Mouse (Mus musculus): ENCODE measurements around the gene Erich3. TPM values are rescaled to one million over a fixed set of nuclear protein-coding genes. Genes with fewer than 3 reads are reported as not detected.

Erich3 gene
- polyA plus RNA-seq, 1 experiment, result 0.02 TPM

- no peak overlapping the region for H3K4me3 ChIP-seq (ENCODE audit: extremely low read depth, insufficient read depth, insufficient read length)
- no peak for DNase-seq (ENCODE audit: low read depth in 1 of 2, low spot score in 2 of 2)
- no peak overlapping the region for H3K27ac ChIP-seq (ENCODE audit: insufficient read depth, low read length)
- no peaks in the 10 kb centered on the region for H3K4me1 ChIP-seq (ENCODE audit: control insufficient read depth, insufficient read depth, insufficient read length)
- WGBS, result 72% methylated on average over 6 of the region's 6 CpGs
- no peaks in the 10 kb centered on the region for H3K36me3 ChIP-seq (ENCODE audit: control insufficient read depth, insufficient read depth, low read length)
- H3K27me3 ChIP-seq (ENCODE audit: control insufficient read depth, insufficient read depth, low read length), result no peaks in the 10 kb centered on the region
- TF ChIP-seq CTCF (IDR thresholded peaks at IDR 0.05; ENCODE audit: extremely low read depth, insufficient read depth, insufficient read length, insufficient replicate concordance), result no peak
- no peak for TF ChIP-seq POLR2A (IDR thresholded peaks at IDR 0.05; ENCODE audit: low read depth, low read length)
Measured at GRCm38 (mm10) chr3:154654284-154654683, 9.4 kb upstream of the Erich3 start.

- no peak for DNase-seq (ENCODE audit: low read depth in 1 of 2, low spot score in 2 of 2)
- H3K4me3 ChIP-seq (ENCODE audit: extremely low read depth, insufficient read depth, insufficient read length), result no peak overlapping the region
- no peak overlapping the region for H3K27ac ChIP-seq (ENCODE audit: insufficient read depth, low read length)
- no peaks in the 10 kb centered on the region for H3K27me3 ChIP-seq (ENCODE audit: control insufficient read depth, insufficient read depth, low read length)
- WGBS, result 75% methylated on average over 12 of the region's 12 CpGs
- H3K4me1 ChIP-seq (ENCODE audit: control insufficient read depth, insufficient read depth, insufficient read length), result no peaks in the 10 kb centered on the region
- no peak for TF ChIP-seq CTCF (IDR thresholded peaks at IDR 0.05; ENCODE audit: extremely low read depth, insufficient read depth, insufficient read length, insufficient replicate concordance)
- TF ChIP-seq POLR2A (IDR thresholded peaks at IDR 0.05; ENCODE audit: low read depth, low read length), result no peak
- no peaks in the 10 kb centered on the region for H3K36me3 ChIP-seq (ENCODE audit: control insufficient read depth, insufficient read depth, low read length)
Measured at GRCm38 (mm10) chr3:154654901-154655300, 8.8 kb upstream of the Erich3 start.

- no peak overlapping the region for H3K27ac ChIP-seq (ENCODE audit: insufficient read depth, low read length)
- no peaks in the 10 kb centered on the region for H3K36me3 ChIP-seq (ENCODE audit: control insufficient read depth, insufficient read depth, low read length)
- no peak for TF ChIP-seq POLR2A (IDR thresholded peaks at IDR 0.05; ENCODE audit: low read depth, low read length)
- H3K4me3 ChIP-seq (ENCODE audit: extremely low read depth, insufficient read depth, insufficient read length), result no peak overlapping the region
- 87% methylated on average over 5 of the region's 5 CpGs for whole genome bisulfite sequencing
- H3K4me1 ChIP-seq (ENCODE audit: control insufficient read depth, insufficient read depth, insufficient read length), result no peaks in the 10 kb centered on the region
- no peaks in the 10 kb centered on the region for H3K27me3 ChIP-seq (ENCODE audit: control insufficient read depth, insufficient read depth, low read length)
- DNase-seq (ENCODE audit: low read depth in 1 of 2, low spot score in 2 of 2), result no peak
Measured at GRCm38 (mm10) chr3:154655711-154656110, 7.9 kb upstream of the Erich3 start.

GRCm38 (mm10) chr3:154663976-154664581 lies 420 bp downstream of the Erich3 start:
- DNase-seq (ENCODE audit: low read depth in 1 of 2, low spot score in 2 of 2), result no peak
- H3K4me1 ChIP-seq (ENCODE audit: control insufficient read depth, insufficient read depth, insufficient read length), result no peaks in the 10 kb centered on the region
- no peaks in the 10 kb centered on the region for H3K36me3 ChIP-seq (ENCODE audit: control insufficient read depth, insufficient read depth, low read length)
- H3K4me3 ChIP-seq (ENCODE audit: extremely low read depth, insufficient read depth, insufficient read length), result no peak overlapping the region
- no peak overlapping the region for H3K27ac ChIP-seq (ENCODE audit: insufficient read depth, low read length)
- TF ChIP-seq CTCF (IDR thresholded peaks at IDR 0.05; ENCODE audit: extremely low read depth, insufficient read depth, insufficient read length, insufficient replicate concordance) (no peak), POLR2A (IDR thresholded peaks at IDR 0.05; ENCODE audit: low read depth, low read length) (no peak)
- no peaks in the 10 kb centered on the region for H3K27me3 ChIP-seq (ENCODE audit: control insufficient read depth, insufficient read depth, low read length)
- 13% methylated on average over 26 of the region's 27 CpGs for WGBS

- H3K36me3 ChIP-seq (ENCODE audit: control insufficient read depth, insufficient read depth, low read length), result no peaks in the 10 kb centered on the region
- H3K4me3 ChIP-seq (ENCODE audit: extremely low read depth, insufficient read depth, insufficient read length), result no peak overlapping the region
- H3K27ac ChIP-seq (ENCODE audit: insufficient read depth, low read length), result no peak overlapping the region
- 43% methylated on average over 4 of the region's 4 CpGs for WGBS
- no peaks in the 10 kb centered on the region for H3K27me3 ChIP-seq (ENCODE audit: control insufficient read depth, insufficient read depth, low read length)
- DNase-seq (ENCODE audit: low read depth in 1 of 2, low spot score in 2 of 2), result no peak
- no peaks in the 10 kb centered on the region for H3K4me1 ChIP-seq (ENCODE audit: control insufficient read depth, insufficient read depth, insufficient read length)
- no peak for TF ChIP-seq POLR2A (IDR thresholded peaks at IDR 0.05; ENCODE audit: low read depth, low read length)
- TF ChIP-seq CTCF (IDR thresholded peaks at IDR 0.05; ENCODE audit: extremely low read depth, insufficient read depth, insufficient read length, insufficient replicate concordance), result no peak
Measured at GRCm38 (mm10) chr3:154664636-154665035, 977 bp downstream of the Erich3 start.

- Histone ChIP-seq H3K27me3 (ENCODE audit: control insufficient read depth, insufficient read depth, low read length) (no peaks in the 10 kb centered on the region), H3K4me1 (ENCODE audit: control insufficient read depth, insufficient read depth, insufficient read length) (no peaks in the 10 kb centered on the region), H3K4me3 (ENCODE audit: extremely low read depth, insufficient read depth, insufficient read length) (no peak overlapping the region), H3K27ac (ENCODE audit: insufficient read depth, low read length) (no peak overlapping the region), H3K36me3 (ENCODE audit: control insufficient read depth, insufficient read depth, low read length) (no peaks in the 10 kb centered on the region)
- 77% methylated on average over 3 of the region's 3 CpGs for WGBS
- no peak for TF ChIP-seq POLR2A (IDR thresholded peaks at IDR 0.05; ENCODE audit: low read depth, low read length)
- no peak for TF ChIP-seq CTCF (IDR thresholded peaks at IDR 0.05; ENCODE audit: extremely low read depth, insufficient read depth, insufficient read length, insufficient replicate concordance)
- no peak for DNase-seq (ENCODE audit: low read depth in 1 of 2, low spot score in 2 of 2)
Measured at GRCm38 (mm10) chr3:154668485-154668884, 4.8 kb downstream of the Erich3 start.

GRCm38 (mm10) chr3:154670584-154670983 lies 6.9 kb downstream of the Erich3 start:
- WGBS, result 81% methylated on average over 6 of the region's 6 CpGs
- no peaks in the 10 kb centered on the region for H3K4me1 ChIP-seq (ENCODE audit: control insufficient read depth, insufficient read depth, insufficient read length)
- H3K36me3 ChIP-seq (ENCODE audit: control insufficient read depth, insufficient read depth, low read length), result no peaks in the 10 kb centered on the region
- TF ChIP-seq POLR2A (IDR thresholded peaks at IDR 0.05; ENCODE audit: low read depth, low read length) (no peak), CTCF (IDR thresholded peaks at IDR 0.05; ENCODE audit: extremely low read depth, insufficient read depth, insufficient read length, insufficient replicate concordance) (no peak)
- H3K27ac ChIP-seq (ENCODE audit: insufficient read depth, low read length), result no peak overlapping the region
- H3K4me3 ChIP-seq (ENCODE audit: extremely low read depth, insufficient read depth, insufficient read length), result no peak overlapping the region
- no peak for DNase-seq (ENCODE audit: low read depth in 1 of 2, low spot score in 2 of 2)
- no peaks in the 10 kb centered on the region for H3K27me3 ChIP-seq (ENCODE audit: control insufficient read depth, insufficient read depth, low read length)
